Mouse (Mus musculus) embryonic facial prominence, embryonic 10.5 days (tissue): ENCODE measurements around the gene Derl3. TPM values are rescaled to one million over a fixed set of nuclear protein-coding genes. Genes with fewer than 3 reads are reported as not detected.
A peak's percentile ranks its signal among the peaks of the same experiment; 100 is the strongest.
"Not testable (repeated sequence)": the region's sequence is repeated elsewhere in the genome, so short reads cannot be mapped to it uniquely, and the experiment has no call there.

Experiments used
- DNase-seq: peaks from one replicate; pipeline ENCODE4 v3.0.0-alpha.2; 2017; ENCODE audit warnings: low spot score
- H3K27ac ChIP-seq: fragments of 300-500 bp; sonication (generic); replicated peaks from 2 replicates; pipeline ENCODE4 v1.5.1; 2016; ENCODE audit warnings: mild to moderate bottlenecking
- H3K27me3 ChIP-seq: fragments of 300-500 bp; sonication (generic); replicated peaks from 2 replicates; pipeline ENCODE4 v1.6.1; 2016; ENCODE audit warnings: low read depth, mild to moderate bottlenecking; ENCODE audit not compliant: poor library complexity, severe bottlenecking
- H3K36me3 ChIP-seq: fragments of 300-500 bp; sonication (generic); replicated peaks from 2 replicates; pipeline ENCODE4 v1.6.1; 2016; ENCODE audit warnings: mild to moderate bottlenecking, moderate library complexity
- H3K4me1 ChIP-seq: fragments of 300-500 bp; sonication (generic); 2 replicates; pipeline ENCODE4 v1.6.1; 2016
- H3K4me3 ChIP-seq: fragments of 300-500 bp; sonication (generic); 2 replicates; pipeline ENCODE4 v1.5.1; 2016; ENCODE audit warnings: mild to moderate bottlenecking, moderate library complexity
- H3K9me3 ChIP-seq: fragments of 300-500 bp; sonication (generic); 2 replicates; pipeline ENCODE4 v1.6.1; 2016; ENCODE audit warnings: mild to moderate bottlenecking
- WGBS: fragments of 180-500 bp; shearing (Covaris S2); methylation state at CpG from one replicate; pipeline ENCODE4 v1.1.7; 2016; 5-methylcytosine and 5-hydroxymethylcytosine counted together
- polyA plus RNA-seq: library from polyadenylated mRNA; unstranded; fragments of >200 nt; fragmentation: Nextera tagmentation; extraction: Ambion mirVana; gene quantifications from 2 replicates; pipeline ENCODE4 v1.2.1, GENCODE M21; 2016

Gene Derl3
- polyA plus RNA-seq, 1 experiment from 2014 or later = 3.0 TPM

GRCm38 (mm10) chr10:75880351-75880750 is 12.9 kb upstream of the Derl3 start:
- H3K27ac ChIP-seq = 0 out of 2 replicates have a peak overlapping the region, but pooled peaks have one; percentile 75
- no peak for DNase-seq
- H3K27me3 ChIP-seq = no peaks in the 10 kb centered on the region
- peaks cover 28% of the 10 kb centered on the region for H3K4me1 ChIP-seq
- H3K9me3 ChIP-seq = no peaks in the 10 kb centered on the region
- 92% methylated on average over 10 of the region's 10 CpGs for WGBS
- H3K36me3 ChIP-seq = no peaks in the 10 kb centered on the region
- no peak overlapping the region for H3K4me3 ChIP-seq

- H3K36me3 ChIP-seq = no peaks in the 10 kb centered on the region
- peaks cover 30% of the 10 kb centered on the region for H3K4me1 ChIP-seq
- H3K9me3 ChIP-seq = no peaks in the 10 kb centered on the region
- 58% methylated on average over 6 of the region's 6 CpGs for WGBS
- peak overlapping the region; percentile 75 for H3K27ac ChIP-seq
- no peaks in the 10 kb centered on the region for H3K27me3 ChIP-seq
- H3K4me3 ChIP-seq = no peak overlapping the region
- no peak for DNase-seq
Measured at GRCm38 (mm10) chr10:75880771-75881577, 12.2 kb upstream of the Derl3 start.

GRCm38 (mm10) chr10:75881578-75882432 is 11.4 kb upstream of the Derl3 start:
- H3K9me3 ChIP-seq = no peaks in the 10 kb centered on the region
- no peaks in the 10 kb centered on the region for H3K27me3 ChIP-seq
- peaks cover 35% of the 10 kb centered on the region for H3K4me1 ChIP-seq
- 11% methylated on average over 20 of the region's 20 CpGs for WGBS
- peak overlapping the region; percentile 75 for H3K27ac ChIP-seq
- no peak for DNase-seq
- H3K36me3 ChIP-seq = no peaks in the 10 kb centered on the region
- peak overlapping the region; percentile 38 for H3K4me3 ChIP-seq

GRCm38 (mm10) chr10:75882433-75883231 is 10.6 kb upstream of the Derl3 start:
- 4% methylated on average over 15 of the region's 15 CpGs for WGBS
- peak overlapping the region; percentile 75 for H3K27ac ChIP-seq
- H3K4me1 ChIP-seq = peaks cover 37% of the 10 kb centered on the region
- peak; percentile 57 for DNase-seq
- no peaks in the 10 kb centered on the region for H3K27me3 ChIP-seq
- H3K4me3 ChIP-seq = peak overlapping the region; percentile 38
- no peaks in the 10 kb centered on the region for H3K36me3 ChIP-seq
- H3K9me3 ChIP-seq = no peaks in the 10 kb centered on the region

GRCm38 (mm10) chr10:75883232-75883552 is 10.0 kb upstream of the Derl3 start:
- Histone ChIP-seq H3K4me3 (peak overlapping the region; percentile 38), H3K27ac (peak overlapping the region; percentile 65), H3K27me3 (no peaks in the 10 kb centered on the region), H3K4me1 (peaks cover 40% of the 10 kb centered on the region), H3K9me3 (no peaks in the 10 kb centered on the region), H3K36me3 (no peaks in the 10 kb centered on the region)
- 3% methylated on average over 10 of the region's 10 CpGs for WGBS
- peak; percentile 83 for DNase-seq

- DNase-seq = no peak
- H3K27ac ChIP-seq = no peak overlapping the region
- no peaks in the 10 kb centered on the region for H3K27me3 ChIP-seq
- H3K9me3 ChIP-seq = no peaks in the 10 kb centered on the region
- peaks cover 55% of the 10 kb centered on the region for H3K4me1 ChIP-seq
- no peak overlapping the region for H3K4me3 ChIP-seq
- H3K36me3 ChIP-seq = no peaks in the 10 kb centered on the region
- 94% methylated on average over 8 of the region's 8 CpGs for WGBS
Measured at GRCm38 (mm10) chr10:75884742-75885141, 8.5 kb upstream of the Derl3 start.

GRCm38 (mm10) chr10:75887504-75887903 is 5.7 kb upstream of the Derl3 start:
- not testable (repeated sequence) for H3K27ac ChIP-seq, DNase-seq, H3K9me3 ChIP-seq, H3K36me3 ChIP-seq, H3K27me3 ChIP-seq, H3K4me3 ChIP-seq
- WGBS = 82% methylated on average over 5 of the region's 5 CpGs
- peaks cover 43% of the 10 kb centered on the region for H3K4me1 ChIP-seq

- H3K27ac ChIP-seq = peak overlapping the region; percentile 15; the same call in 1 of the 2 replicates
- DNase-seq = no peak
- H3K27me3 ChIP-seq = no peaks in the 10 kb centered on the region
- WGBS = 51% methylated on average over 8 of the region's 8 CpGs
- H3K4me1 ChIP-seq = peaks cover 52% of the 10 kb centered on the region
- no peak overlapping the region for H3K4me3 ChIP-seq
- H3K36me3 ChIP-seq = peaks cover 12% of the 10 kb centered on the region
- no peaks in the 10 kb centered on the region for H3K9me3 ChIP-seq
Measured at GRCm38 (mm10) chr10:75889406-75890153, 3.6 kb upstream of the Derl3 start.

GRCm38 (mm10) chr10:75894601-75895000 is 1.4 kb downstream of the Derl3 start:
- Histone ChIP-seq H3K27ac (no peak overlapping the region), H3K4me3 (0 out of 2 replicates have a peak overlapping the region, but pooled peaks have one; percentile 63), H3K4me1 (peaks cover 26% of the 10 kb centered on the region), H3K9me3 (no peaks in the 10 kb centered on the region), H3K27me3 (no peaks in the 10 kb centered on the region), H3K36me3 (peaks cover 62% of the 10 kb centered on the region)
- no peak for DNase-seq
- 79% methylated on average over 6 of the region's 6 CpGs for WGBS

GRCm38 (mm10) chr10:75895730-75896129 is 2.5 kb downstream of the Derl3 start:
- no peak for DNase-seq
- Histone ChIP-seq H3K9me3 (no peaks in the 10 kb centered on the region), H3K27me3 (no peaks in the 10 kb centered on the region), H3K27ac (no peak overlapping the region), H3K36me3 (peaks cover 74% of the 10 kb centered on the region), H3K4me1 (peaks cover 17% of the 10 kb centered on the region), H3K4me3 (no peak overlapping the region)
- WGBS = 95% methylated on average over 5 of the region's 5 CpGs

- H3K9me3 ChIP-seq = no peaks in the 10 kb centered on the region
- no peaks in the 10 kb centered on the region for H3K27me3 ChIP-seq
- H3K27ac ChIP-seq = no peak overlapping the region
- no peak for DNase-seq
- peaks cover 79% of the 10 kb centered on the region for H3K36me3 ChIP-seq
- H3K4me1 ChIP-seq = peaks cover 17% of the 10 kb centered on the region
- no peak overlapping the region for H3K4me3 ChIP-seq
- whole genome bisulfite sequencing = 94% methylated on average over 1 of the region's 1 CpGs
Measured at GRCm38 (mm10) chr10:75896208-75896607, 3.0 kb downstream of the Derl3 start.

GRCm38 (mm10) chr10:75897373-75897772 is 4.2 kb downstream of the Derl3 start:
- H3K36me3 ChIP-seq = peaks cover 90% of the 10 kb centered on the region

More at GRCm38 (mm10) chr10:75897373-75897772, 4.2 kb downstream of the Derl3 start:
- H3K27me3 ChIP-seq = no peaks in the 10 kb centered on the region
- H3K27ac ChIP-seq = no peak overlapping the region
- H3K4me1 ChIP-seq = peaks cover 17% of the 10 kb centered on the region
- H3K4me3 ChIP-seq = no peak overlapping the region
- no peaks in the 10 kb centered on the region for H3K9me3 ChIP-seq
- WGBS = 51% methylated on average over 6 of the region's 6 CpGs
- peak; percentile 76 for DNase-seq
